19 mouse cellular contexts compared by ENCODE assay signal in the genomic region with DNA sequence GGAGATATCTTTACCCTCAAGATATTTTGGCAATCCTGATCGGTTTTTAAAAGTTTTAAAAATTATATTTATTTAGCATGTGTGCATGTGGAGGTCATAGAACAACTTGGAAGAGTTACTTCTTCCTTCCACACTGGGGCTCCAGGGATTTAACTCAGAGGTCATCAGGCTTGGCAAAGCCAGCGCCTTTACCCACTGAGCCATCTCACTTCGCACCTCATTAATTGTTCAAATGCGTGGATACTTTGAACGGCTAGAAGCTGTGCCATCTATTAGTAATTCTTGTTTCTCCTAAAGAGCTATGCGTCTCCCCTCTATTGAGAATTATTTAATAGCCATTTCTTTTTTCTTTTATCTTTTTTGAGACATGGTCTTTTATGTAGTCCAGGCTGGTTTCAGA.
"Had no signal": no experiment of that assay in that cellular context is flagged by ENCODE, and none has a peak within 500 bp of the region (broad histone marks: within the 10 kb centered on the region; RNA-seq: fewer than 3 reads in every experiment).

No protein-coding gene starts in this region.

- H3K4me1 ChIP-seq: midbrain, embryonic 10.5 days; stomach, embryonic 15.5 days had no signal

- ATAC-seq: inflammation-experienced regulatory T-cells, adult 6 months; intestine, postnatal 0 days; liver, postnatal 0 days; midbrain, embryonic 13.5 days; midbrain, embryonic 16.5 days had no signal

- H3K27me3 ChIP-seq: megakaryocyte, embryonic 14.5 days; midbrain, embryonic 13.5 days; neural tube, embryonic 13.5 days; stomach, embryonic 15.5 days had no signal

- H3K9me3 ChIP-seq: midbrain, embryonic 10.5 days; midbrain, embryonic 13.5 days; neural tube, embryonic 13.5 days; stomach, embryonic 15.5 days had no signal

- H3K4me2 ChIP-seq: liver, embryonic 11.5 days; midbrain, embryonic 13.5 days; neural tube, embryonic 13.5 days; stomach, embryonic 15.5 days had no signal

- DNase-seq: layer of hippocampus, postnatal 36 days; liver, postnatal 0 days; retina, postnatal 1 day; right cerebral cortex, postnatal 25 days; spleen, adult 18-20 months; thymus, postnatal 25 days had no signal

- H3K9ac ChIP-seq: liver, embryonic 14.5 days; liver, postnatal 0 days; midbrain, embryonic 13.5 days; neural tube, embryonic 13.5 days; stomach, embryonic 15.5 days had no signal

- H3K36me3 ChIP-seq: stomach, embryonic 15.5 days had no signal

- H3K4me3 ChIP-seq: left cerebral cortex, adult 2 months; megakaryocyte, embryonic 14.5 days; midbrain, embryonic 10.5 days; midbrain, embryonic 13.5 days; myocyte; neural tube, embryonic 13.5 days; stomach, embryonic 15.5 days had no signal

- H3K27ac ChIP-seq: kidney, postnatal 0 days; left cerebral cortex, adult 2 months; liver, embryonic 14.5 days; midbrain, embryonic 10.5 days; midbrain, embryonic 13.5 days; neural tube, embryonic 13.5 days; stomach, embryonic 15.5 days had no signal
